Mouse (Mus musculus): Measurements from ENCODE around the gene Sirt3.

Gene Sirt3

DNA sequence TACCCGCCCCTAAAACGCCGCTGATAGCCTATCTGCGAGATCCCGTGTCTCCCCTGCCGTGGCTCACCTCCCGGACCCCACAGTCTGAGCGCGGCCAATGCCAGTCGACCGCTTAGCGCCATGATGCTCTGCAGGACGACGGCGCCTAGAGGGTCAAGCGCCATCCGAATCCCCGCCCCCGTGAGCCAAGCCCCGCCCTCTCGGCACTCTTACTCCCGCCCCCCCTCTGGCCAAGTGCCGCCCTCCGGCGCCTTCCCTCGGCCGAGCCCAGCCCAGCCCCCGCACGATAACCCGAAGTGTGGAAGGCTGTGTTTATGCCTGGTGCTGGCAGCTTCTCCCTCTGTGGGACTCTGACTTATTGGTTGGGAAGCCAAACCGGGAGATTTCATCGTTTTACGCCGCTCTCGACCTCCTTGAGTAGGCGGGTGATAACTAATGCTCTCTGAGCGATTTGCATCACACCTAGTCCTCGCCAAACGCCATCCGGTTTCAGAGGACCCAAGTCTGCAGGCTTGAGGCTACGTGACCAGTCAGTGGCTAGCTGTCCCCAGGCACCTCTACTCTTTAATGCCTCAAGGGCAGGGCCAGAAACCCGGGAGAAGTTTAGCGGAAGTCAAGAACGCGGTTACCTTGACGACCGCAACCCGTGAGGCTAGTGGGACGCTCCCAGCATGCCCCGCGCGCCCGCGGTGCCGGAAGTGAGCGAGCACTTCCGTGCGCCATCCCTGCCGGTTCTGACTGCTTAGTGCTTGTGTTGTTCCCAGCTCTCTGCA lies at the start of gene Sirt3, which contains the start of gene Psmd13:
Gene Sirt3, minus strand, starts transcription at position 614 of the 773 bp plus-strand sequence.
Gene Psmd13, plus strand, starts transcription at position 273 of the 773 bp plus-strand sequence.
- peak; percentile 94 for DNase-seq (ENCODE audit: extremely low spot score, low spot score)

DNA sequence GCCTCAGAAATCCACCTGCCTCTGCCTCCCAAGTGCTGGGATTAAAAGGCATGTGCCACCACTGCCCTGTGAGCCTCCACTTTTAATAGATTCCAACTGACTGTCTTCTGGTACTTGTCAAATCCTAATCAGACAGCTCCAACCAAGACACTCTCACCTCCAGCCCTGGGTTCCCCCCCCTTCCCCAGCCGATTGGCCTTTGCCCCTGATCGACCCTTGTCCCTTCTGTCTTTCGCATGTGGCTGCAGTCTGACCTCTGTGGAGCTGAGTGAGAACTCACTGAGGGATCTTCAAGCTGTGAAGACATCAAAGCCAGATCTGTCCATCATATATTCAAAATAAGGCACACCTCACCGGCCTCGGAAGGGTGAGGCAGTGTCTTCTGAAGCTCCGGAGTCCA lies 45.1 kb upstream of the Sirt3 start:
- DNase-seq (ENCODE audit: extremely low spot score, low spot score), result no peak

DNA sequence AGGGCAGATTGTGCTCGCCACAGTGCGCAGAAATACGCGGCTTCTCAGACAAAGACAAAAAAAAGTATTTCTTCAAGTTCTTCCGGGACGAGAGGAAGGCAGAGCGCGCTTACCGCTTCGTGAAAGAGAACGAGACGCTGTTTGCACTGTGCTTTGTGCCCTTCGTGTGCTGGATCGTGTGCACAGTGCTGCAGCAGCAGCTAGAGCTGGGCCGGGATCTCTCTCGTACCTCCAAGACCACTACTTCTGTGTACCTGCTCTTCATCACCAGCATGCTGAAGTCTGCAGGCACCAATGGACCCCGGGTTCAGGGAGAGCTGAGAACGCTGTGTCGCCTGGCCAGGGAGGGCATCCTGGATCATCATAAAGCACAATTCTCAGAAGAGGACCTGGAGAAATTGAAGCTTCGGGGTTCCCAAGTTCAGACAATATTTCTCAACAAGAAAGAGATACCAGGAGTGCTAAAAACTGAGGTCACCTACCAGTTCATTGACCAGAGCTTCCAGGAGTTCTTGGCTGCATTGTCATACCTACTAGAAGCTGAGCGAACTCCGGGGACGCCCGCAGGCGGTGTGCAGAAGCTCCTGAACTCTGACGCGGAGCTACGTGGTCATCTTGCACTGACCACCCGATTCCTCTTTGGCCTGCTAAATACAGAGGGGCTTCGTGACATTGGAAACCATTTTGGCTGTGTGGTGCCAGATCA lies 41.1 kb upstream of the Sirt3 start:
- DNase-seq (ENCODE audit: extremely low spot score, low spot score), result peak; percentile 45

DNA sequence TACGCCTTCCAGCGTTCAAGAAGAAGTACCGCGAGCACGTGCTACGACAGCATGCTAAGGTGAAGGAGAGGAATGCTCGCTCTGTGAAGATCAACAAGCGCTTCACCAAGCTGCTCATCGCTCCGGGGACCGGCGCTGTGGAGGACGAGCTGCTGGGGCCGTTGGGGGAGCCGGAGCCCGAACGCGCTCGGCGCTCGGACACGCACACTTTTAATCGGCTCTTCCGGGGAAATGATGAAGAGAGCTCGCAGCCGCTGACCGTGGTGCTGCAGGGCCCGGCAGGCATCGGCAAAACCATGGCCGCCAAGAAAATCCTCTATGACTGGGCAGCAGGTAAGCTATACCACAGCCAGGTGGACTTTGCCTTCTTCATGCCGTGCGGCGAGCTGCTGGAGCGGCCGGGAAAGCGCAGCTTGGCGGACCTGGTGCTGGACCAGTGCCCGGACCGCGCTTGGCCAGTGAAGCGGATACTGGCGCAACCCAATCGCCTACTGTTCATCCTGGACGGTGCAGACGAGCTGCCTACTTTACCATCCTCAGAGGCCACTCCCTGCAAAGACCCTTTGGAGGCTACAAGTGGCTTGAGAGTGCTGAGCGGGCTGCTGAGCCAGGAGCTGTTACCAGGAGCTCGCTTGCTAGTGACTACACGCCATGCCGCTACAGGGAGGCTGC lies 40.4 kb upstream of the Sirt3 start:
- DNase-seq (ENCODE audit: extremely low spot score, low spot score), result peak; percentile 59

DNA sequence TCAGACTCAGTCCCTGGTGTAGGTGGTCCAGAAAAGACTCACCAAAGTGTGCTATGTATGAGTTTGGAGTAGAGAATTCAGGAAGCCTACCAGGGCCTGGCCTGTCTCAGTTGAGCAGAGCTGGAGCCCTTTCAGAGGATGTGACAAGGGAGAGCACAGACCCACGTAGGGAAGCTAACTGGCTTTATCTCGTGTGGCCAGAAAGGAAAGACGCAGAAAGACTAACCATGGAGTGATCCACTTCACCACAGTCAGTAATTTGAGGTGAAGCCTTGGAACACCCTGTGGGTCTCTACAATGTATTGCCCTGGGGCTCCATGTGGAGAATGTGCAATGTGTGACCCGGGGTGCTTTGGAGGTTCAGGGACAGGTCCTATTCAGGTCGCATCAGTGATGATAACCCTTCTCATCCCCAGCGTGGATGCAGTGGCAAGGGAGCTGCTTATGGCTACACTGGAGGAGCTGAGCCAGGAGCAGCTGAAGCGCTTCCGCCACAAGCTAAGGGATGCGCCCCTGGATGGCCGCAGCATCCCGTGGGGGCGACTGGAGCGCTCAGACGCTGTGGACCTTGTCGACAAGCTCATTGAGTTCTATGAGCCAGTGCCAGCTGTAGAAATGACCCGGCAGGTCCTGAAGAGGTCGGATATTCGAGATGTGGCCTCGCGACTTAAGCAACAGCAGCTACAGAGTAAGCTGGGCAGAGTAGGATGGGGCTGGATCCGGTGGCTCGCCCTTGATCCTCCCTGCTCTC lies 39.3 kb upstream of the Sirt3 start:
- DNase-seq (ENCODE audit: extremely low spot score, low spot score), result no peak

DNA sequence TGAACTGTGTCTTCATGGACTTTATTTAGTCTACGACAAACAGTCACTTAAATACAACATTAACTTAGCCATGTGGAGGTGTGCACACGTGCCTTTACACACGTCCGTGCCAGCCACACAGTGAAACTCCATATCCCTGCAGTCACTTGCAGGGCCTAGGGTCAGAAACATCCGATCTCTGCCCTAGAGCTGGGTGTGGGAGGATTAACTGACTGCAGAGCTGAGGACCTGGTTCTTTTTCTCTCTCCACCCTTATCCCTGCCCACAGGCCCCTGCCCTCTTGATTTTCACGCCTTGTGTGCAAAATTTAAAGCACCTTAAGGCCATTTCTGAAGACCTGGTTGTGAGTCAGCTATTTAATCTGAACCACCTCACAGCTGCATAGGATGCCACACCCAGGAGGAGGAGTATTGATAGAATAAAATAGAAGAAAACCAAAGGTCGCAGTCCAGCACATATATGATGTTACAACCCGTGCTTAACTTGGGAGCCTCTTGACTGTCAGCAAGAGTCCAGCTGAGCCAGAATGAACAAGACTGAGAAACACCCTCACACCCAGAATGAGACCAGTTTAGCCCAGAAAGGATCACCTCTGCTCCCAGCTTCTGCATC lies 38.4 kb upstream of the Sirt3 start, which contains the start of gene Nlrp6:
Gene Nlrp6, plus strand, starts transcription at position 485 of the 612 bp plus-strand sequence.
- DNase-seq (ENCODE audit: extremely low spot score, low spot score), result no peak

DNA sequence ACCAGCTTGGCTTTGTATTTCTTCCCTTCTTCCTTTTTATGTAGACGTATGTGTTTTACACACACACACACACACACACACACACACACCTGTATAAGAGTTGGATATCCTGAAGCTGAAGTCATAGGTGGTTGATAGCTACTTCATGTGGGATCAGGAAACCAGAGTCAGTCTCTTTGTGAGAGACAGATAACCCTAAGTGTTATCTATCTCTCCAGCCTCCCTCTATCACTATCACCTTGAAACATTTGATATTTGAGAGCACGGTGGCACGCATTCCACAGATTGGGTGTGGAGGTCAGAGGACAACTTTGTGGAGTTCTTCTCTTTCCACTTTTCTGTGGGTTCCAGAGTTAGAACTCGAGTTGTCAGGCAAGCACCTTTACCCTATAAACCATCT lies 37.8 kb upstream of the Sirt3 start:
- no peak for DNase-seq (ENCODE audit: extremely low spot score, low spot score)

DNA sequence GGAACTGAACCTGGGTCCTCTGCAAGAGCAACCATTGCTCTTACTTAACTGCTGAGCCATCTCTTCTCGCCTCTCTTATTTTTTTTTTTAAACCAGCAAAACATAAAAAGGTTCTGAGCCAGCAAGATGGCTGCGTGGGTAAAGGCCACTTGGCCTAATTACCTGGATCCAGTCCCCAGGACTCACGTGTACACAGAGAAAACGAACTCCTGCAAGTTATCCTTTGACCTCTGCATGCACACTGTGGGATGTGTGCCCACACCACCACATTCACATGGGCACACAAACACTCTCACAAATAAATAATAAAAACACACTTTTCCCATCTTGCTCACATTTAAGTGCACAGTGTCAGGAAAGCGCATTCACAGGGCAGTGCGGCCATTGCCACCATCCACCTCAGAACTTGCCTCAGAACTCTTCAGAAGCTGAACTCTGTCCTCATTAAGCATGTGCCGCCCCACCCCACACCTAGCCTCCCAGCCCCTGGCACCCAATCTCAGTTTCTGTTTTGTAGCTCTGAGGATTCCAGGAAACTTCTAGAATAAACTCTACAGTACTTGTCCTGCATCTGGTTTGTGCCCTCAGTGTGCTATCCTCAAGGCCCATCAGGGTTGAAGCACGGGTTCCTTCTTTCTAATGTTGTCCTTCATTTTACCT lies 32.1 kb upstream of the Sirt3 start:
- no peak for DNase-seq (ENCODE audit: extremely low spot score, low spot score)

DNA sequence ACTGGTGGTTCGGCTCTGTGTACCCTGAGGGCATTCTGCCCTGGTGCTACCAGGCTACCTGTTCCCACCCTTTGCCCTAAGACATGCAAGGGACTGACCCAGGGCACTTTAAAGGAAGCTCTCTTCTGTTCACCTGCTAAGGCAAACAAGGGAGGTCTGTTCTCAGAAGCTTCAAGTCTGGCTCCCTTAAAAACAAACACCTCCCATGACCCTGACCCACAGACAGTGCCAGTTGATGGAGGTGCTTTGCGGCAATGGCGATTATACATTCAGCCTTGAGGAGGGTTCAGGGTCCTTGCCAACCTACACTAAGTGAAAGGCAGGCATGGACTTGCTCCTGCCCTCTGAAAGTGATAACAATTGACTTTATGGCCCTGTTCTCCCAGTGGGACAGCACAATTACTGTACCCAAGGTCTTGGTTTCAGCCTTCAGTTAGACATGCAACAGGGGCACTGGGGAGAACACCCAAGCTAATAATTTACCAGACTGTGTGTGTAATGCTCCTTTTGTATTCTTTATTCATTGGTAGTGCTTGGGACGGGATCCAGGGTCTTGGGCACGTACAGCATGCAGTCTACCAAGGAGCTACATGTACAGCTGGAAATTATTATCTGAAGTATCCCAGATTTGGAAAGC lies 30.9 kb upstream of the Sirt3 start:
- no peak for DNase-seq (ENCODE audit: extremely low spot score, low spot score)

DNA sequence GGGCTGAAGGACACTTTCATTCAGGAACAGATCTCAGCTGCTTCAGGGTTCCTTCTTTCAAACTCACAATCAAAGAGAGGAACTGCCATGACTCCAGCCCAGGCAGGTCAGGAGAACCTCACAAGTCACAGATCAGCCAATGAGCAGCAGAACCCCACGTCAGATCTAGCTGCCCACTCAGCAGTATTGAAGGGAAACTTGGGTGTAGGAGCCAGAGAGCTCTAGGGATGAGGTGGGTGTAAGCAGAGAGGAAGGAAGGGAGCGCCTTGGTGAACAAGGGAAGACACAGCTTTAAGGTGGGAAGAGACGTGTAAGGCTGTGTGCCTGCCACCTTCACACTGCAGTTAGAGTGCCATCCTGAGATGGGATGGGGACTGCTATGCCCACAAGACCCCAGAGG lies 30.2 kb upstream of the Sirt3 start:
- DNase-seq (ENCODE audit: extremely low spot score, low spot score), result no peak

DNA sequence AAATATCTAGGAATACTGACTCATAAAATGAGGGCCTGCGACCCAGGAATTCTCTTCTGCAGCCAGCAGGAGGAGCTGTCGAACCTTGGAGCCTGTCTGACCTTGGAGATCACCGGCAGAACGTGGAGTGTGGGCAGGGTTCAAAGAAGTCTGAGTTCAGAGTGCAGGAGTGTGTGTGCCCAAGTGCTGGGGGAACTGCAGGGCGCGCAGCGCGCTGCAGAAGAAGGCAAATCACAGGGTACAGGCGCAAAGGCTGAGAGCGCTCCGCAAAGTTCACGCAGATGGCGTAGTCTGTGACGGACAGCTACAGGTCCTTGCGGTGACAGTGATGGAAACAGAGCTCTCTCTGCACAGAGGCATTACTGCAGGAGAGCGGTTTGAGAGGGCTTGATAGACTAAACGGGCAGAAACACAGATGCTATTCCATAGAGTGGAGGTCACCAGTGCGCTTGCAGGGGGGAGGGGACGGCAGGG lies 26.6 kb upstream of the Sirt3 start:
- DNase-seq (ENCODE audit: extremely low spot score, low spot score), result peak; percentile 85

DNA sequence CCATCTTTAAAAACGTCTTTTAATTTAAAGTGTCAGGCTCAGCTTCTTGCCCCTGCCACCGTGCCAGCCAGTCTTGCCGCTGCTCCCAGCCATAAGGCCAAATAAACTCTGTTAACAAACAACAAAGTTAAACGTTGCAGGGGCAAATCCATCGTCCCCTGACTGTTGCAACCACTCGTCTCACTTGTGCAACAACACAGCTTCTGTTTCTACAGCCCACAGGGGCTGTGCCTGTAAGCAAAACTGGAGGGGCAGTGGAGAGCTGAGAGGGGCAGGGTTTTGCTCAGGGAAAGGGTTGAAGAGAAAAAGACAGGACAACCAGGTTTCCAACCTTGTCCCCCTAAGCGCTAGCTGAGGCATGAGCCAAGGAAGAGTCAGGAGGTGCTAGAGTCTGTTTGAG lies 26.1 kb upstream of the Sirt3 start:
- no peak for DNase-seq (ENCODE audit: extremely low spot score, low spot score)

DNA sequence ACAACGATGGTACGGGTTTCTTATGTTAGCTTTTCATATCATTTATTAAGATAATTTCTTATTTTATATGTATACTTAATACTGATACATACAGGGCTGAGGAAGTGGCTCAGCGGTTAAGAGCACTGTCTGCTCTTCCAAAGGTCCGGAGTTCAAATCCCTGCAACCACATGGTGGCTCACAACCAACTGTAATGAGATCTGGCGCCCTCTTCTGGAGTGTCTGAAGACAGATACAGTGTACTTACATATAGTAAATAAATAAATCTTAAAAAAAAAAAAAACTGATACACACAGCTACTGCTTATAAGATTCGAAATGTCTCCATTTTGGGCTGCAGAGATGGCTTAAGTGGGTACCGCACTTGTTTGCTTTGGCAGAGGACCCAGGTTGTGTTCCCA lies 25.6 kb upstream of the Sirt3 start:
- DNase-seq (ENCODE audit: extremely low spot score, low spot score), result no peak

DNA sequence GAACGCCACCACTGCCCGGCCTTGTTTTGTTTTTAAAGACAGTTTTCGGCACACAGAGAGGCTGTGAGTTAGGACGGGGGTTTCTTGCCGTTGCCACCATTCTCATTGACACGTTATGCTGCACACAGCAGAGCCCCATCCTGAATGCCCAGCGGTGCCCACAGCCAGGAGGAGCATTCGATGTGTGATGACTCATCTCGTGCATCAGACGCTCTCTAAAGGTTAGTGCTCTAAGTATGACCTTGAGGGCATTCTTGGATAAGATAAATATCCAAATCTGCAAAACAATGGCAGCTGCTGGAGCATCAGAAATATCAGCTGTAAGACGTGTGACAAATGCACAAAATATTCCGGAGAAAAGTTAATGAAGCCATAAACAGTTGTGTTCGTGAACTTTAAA lies 25.0 kb upstream of the Sirt3 start:
- DNase-seq (ENCODE audit: extremely low spot score, low spot score), result no peak

DNA sequence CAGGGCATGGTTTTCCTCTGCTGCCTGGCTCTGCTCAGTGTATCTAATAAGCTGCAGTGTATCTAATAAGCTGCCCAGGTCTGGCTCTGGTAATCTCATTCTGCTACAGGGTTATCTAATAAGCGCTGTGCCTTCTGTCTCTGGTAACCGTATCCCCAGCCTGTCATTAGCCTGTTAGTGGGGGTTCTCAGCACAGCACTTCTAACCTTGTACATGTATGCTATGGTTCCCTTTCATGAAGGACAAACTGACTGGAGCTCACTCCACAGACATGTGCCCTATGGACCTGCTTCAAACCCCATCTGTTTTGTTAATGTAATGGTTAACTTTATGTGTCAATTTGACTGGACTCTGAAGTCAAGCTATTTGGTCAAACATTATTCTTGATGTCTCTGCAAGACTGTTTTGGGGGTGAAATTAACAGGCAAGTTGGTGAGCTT lies 23.6 kb upstream of the Sirt3 start:
- no peak for DNase-seq (ENCODE audit: extremely low spot score, low spot score)

DNA sequence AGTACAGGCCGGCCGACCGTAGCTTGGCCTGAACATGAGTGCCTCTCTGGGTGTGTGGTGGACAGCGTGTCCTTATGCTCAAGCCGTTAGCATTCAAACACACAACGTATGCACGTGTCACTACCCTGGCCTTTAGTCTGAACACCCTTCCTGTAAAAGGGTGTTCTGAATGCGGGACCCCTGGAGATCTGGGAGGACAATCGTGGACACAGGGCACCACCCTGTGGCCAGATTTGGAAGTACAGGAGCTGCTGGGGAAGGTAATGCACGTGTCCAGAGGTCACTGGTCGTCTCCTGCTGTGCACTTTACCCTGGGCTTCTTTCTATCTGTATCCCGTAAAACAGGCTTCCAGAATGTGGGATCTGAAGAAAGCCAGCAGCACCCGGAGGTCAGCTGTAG lies 21.1 kb upstream of the Sirt3 start:
- DNase-seq (ENCODE audit: extremely low spot score, low spot score), result peak; percentile 89

DNA sequence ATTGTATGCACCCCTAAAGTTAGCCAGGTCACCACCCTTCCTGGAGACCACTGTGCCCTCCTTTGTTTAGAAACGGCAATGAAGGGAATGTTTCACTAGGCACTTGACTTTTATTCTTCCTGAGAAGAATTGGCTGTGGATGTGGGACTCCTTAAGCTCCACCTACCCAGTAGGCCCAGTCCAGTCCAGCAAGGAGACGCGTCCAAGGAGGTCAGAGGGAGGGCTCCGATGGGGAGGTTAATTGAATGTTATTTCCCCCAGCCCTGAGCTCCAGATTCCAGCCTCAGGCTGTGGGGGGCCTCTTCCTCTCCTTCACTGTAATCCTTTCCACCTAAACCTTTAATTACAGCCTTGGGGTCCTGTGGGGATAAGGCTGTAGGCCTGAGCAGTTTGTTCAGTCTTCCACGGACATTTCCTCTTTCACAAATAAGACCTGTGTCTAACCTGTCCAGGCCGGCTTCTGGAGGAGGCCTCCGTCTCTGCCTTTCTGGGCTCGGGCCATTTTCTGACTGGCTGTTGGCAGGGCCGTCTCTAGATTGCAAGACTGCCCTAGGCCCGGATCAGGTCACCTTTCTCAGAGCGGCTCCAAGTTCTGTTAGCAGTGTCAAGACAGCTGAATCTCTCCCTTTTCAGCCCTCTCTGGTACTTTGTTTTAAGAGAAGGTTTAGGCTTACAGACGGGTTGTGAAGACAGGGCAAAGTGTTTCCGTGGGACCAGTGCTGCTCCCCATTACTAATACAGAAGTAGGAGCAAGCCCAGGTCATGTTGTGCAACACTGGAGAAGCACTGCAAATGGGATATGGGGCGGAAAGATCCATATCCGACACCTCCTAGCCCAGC lies 20.1 kb upstream of the Sirt3 start:
- no peak for DNase-seq (ENCODE audit: extremely low spot score, low spot score)

DNA sequence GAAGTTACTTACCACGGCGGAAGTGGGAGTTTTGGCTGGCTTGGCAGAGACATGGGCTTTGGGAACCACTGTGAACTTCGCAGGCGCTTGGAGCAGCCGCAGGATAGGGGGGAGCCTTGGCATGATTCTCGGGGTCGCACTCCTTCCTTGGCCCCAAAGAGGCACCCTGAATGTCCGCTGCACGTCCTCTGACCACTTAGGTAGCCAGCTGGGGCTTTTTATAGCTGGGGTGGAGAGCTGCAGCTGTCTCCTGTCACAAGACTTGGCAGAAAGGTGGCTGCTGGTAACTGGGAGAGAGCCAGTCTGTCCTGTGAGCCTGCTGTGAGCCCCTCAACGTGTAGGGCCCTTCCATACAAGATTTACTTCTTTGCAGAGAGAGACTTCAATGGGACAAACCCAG lies 18.1 kb upstream of the Sirt3 start, which contains the start of gene Cox8b:
Gene Cox8b, minus strand, starts transcription at position 227 of the 400 bp plus-strand sequence.
- DNase-seq (ENCODE audit: extremely low spot score, low spot score), result no peak

DNA sequence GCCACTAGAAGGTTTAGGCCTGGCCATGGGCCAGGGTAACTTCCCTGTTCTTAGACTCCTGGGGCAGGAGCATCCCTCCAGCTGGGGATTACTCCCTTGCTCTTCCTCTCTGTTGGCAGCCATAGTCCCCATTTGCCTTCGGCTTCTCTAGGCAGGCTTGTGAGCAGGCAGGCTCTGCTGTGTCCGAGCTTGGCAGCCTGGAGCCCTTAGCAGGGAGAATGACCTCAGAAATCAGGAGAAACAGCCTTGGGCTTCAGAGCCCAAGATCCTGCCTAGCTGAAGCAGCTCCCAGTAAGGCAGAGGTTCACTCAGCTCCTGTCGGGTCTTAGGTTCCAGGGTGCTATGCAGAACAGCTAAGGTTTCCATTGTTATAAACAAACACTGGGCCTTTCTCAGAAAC lies 17.0 kb upstream of the Sirt3 start:
- no peak for DNase-seq (ENCODE audit: extremely low spot score, low spot score)
